Mouse (Mus musculus): Measurements from ENCODE around the gene Anks1b.

- no peak for TF ChIP-seq CTCF (IDR thresholded peaks at IDR 0.05; ENCODE audit: low read depth, low read length)
- TF ChIP-seq GATA1 (IDR thresholded peaks at IDR 0.05; ENCODE audit: borderline replicate concordance, low read length), result no peak
- no peak for TF ChIP-seq TAL1 (conservative IDR thresholded peaks at IDR 0.05; ENCODE audit: low read depth, low read length)
- no peak for TF ChIP-seq GATA2 (IDR thresholded peaks at IDR 0.05; ENCODE audit: borderline replicate concordance, low read depth, low read length)
- TF ChIP-seq POLR2AphosphoS5 (IDR thresholded peaks at IDR 0.05; ENCODE audit: insufficient replicate concordance, low read depth, low read length), result no peak
These were observed 784.3 kb downstream of the Anks1b start for GRCm38 (mm10) chr10:90657416-90658120.

Measured in G1E (cell line).